Mouse (Mus musculus) intestine, postnatal 0 days (tissue): ENCODE data around the gene Tnrc6c. TPM values are rescaled to one million over a fixed set of nuclear protein-coding genes. Genes with fewer than 3 reads are reported as not detected.
A peak's percentile ranks its signal among the peaks of the same experiment; 100 is the strongest.
"Not testable (repeated sequence)": the region's sequence is repeated elsewhere in the genome, so short reads cannot be mapped to it uniquely, and the experiment has no call there.

Experiments
- ATAC-seq: fragments of 200-750 bp; cut with Nextera tagmentation; 2 replicates; pipeline ENCODE4 v1.8.0; 2017; ENCODE audit warnings: mild to moderate bottlenecking, moderate TSS enrichment, moderate library complexity
- H3K27ac ChIP-seq: fragments of 300-500 bp; sonication (generic); 2 replicates; pipeline ENCODE4 v1.5.1; 2014; ENCODE audit warnings: mild to moderate bottlenecking, low read depth, low read length, moderate library complexity
- H3K27me3 ChIP-seq: fragments of 300-500 bp; sonication (generic); replicated peaks from 2 replicates; pipeline ENCODE4 v1.6.1; 2014; ENCODE audit warnings: low read length, mixed read lengths; ENCODE audit not compliant: control insufficient read depth, insufficient read depth
- H3K36me3 ChIP-seq: fragments of 300-500 bp; sonication (generic); 2 replicates; pipeline ENCODE4 v1.6.1; 2014; ENCODE audit warnings: mild to moderate bottlenecking, moderate library complexity; ENCODE audit not compliant: control insufficient read depth, insufficient read depth
- H3K4me1 ChIP-seq: fragments of 300-500 bp; sonication (generic); replicated peaks from 2 replicates; pipeline ENCODE4 v1.6.1; 2014; ENCODE audit warnings: antibody characterized with exemption, low read length, mixed read lengths; ENCODE audit not compliant: control insufficient read depth, insufficient read depth
- H3K4me2 ChIP-seq: fragments of 300-500 bp; sonication (generic); replicated peaks from 2 replicates; pipeline ENCODE4 v1.6.1; 2014; ENCODE audit warnings: low read depth, mild to moderate bottlenecking, moderate library complexity
- H3K4me3 ChIP-seq: fragments of 300-500 bp; sonication (generic); 2 replicates; pipeline ENCODE4 v1.5.1; 2014; ENCODE audit warnings: low read depth, low read length
- H3K9ac ChIP-seq: fragments of 300-500 bp; sonication (generic); 2 replicates; pipeline ENCODE4 v1.6.1; 2014; ENCODE audit warnings: mild to moderate bottlenecking, low read depth, low read length
- H3K9me3 ChIP-seq: fragments of 300-500 bp; sonication (generic); 2 replicates; pipeline ENCODE4 v1.6.1; 2016; ENCODE audit warnings: mixed run types; ENCODE audit not compliant: control insufficient read depth
- CTCF ChIP-seq: sonication (generic); IDR thresholded peaks from 2 replicates; pipeline ENCODE4 v1.5.1; 2016; ENCODE audit warnings: low read depth, mild to moderate bottlenecking, control low read depth, antibody characterized with exemption, moderate library complexity
- WGBS: fragments of 180-500 bp; shearing (Covaris S2); extraction: QIAGEN DNeasy Blood & Tissue Kit; methylation state at CpG from one replicate; pipeline ENCODE4 v1.1.7; 2014; 5-methylcytosine and 5-hydroxymethylcytosine counted together
- polyA plus RNA-seq: library from polyadenylated mRNA; unstranded; fragments of >200 nt; fragmentation: Nextera tagmentation; extraction: Ambion mirVana; gene quantifications from 2 replicates; pipeline ENCODE4 v1.2.1, GENCODE M21; 2015

Gene Tnrc6c
- polyA plus RNA-seq, 1 experiment from 2014 or later = 6.1 TPM

DNA sequence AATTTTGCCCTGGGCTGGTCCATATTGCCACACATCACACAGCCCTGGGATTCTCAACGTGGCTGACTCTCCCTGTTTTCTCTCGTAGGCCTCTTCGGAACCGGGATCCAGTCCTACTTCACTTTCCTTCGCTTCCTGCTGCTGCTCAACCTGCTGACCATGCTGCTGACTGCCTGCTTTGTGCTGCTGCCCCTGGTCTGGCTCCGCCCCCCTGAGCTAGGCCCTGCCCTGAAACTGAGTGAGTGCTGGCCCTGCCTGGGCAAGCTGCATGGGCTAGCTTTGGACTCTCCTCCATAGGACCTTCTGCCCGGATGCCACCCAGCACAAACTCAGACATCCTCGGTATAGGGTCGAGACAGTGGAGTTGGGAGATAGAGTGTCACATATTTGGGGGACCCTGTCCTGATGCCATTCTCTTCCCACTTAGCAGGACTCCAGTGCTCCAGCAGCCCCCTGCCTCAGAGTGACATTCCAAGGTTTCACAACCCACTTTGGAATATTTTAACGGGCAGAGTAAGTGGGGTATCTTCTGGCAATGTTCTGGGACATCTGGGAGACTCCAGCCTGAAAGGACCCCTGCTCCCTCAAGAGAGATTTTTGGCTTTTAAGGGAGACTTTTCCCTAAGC, 129.7 kb downstream of the Tnrc6c start:
- Histone ChIP-seq H3K4me1 (peaks cover 14% of the 10 kb centered on the region; the same call in 1 of the 2 replicates), H3K36me3 (no peaks in the 10 kb centered on the region), H3K4me2 (peak overlapping the region; percentile 95), H3K27ac (no peak overlapping the region), H3K9ac (no peak overlapping the region), H3K27me3 (no peaks in the 10 kb centered on the region), H3K9me3 (no peaks in the 10 kb centered on the region), H3K4me3 (0 out of 2 replicates have a peak overlapping the region, but pooled peaks have one; percentile 17)
- TF ChIP-seq CTCF = no peak
- 48% methylated on average over 10 of the region's 10 CpGs for WGBS
- no peak for ATAC-seq

DNA sequence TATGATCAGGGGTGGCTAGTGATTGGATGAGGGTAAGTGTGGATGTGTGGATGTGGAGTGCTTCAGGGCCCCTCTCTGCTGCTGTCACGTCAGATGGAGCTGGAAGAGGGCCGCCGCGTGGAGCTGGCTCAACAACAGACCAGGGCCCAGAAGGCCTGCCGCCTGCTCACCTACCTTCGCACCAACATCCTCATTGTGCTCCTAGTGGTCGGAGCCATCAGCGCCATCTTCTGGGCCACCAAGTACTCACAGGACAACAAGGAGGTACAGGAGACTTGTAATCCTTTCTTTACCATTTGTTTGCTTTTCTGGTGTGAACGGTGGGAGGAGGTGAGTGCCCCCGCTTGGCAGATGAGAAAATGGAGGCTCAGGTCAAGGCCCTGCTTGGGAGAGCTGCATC, 132.2 kb downstream of the Tnrc6c start:
- Histone ChIP-seq H3K4me1 (peaks cover 13% of the 10 kb centered on the region; the same call in 1 of the 2 replicates), H3K27ac (no peak overlapping the region), H3K9ac (no peak overlapping the region), H3K4me2 (no peak overlapping the region), H3K9me3 (no peaks in the 10 kb centered on the region), H3K4me3 (no peak overlapping the region), H3K27me3 (no peaks in the 10 kb centered on the region), H3K36me3 (no peaks in the 10 kb centered on the region)
- ATAC-seq = no peak
- peak; percentile 87 for TF ChIP-seq CTCF
- WGBS = 10% methylated on average over 10 of the region's 10 CpGs

DNA sequence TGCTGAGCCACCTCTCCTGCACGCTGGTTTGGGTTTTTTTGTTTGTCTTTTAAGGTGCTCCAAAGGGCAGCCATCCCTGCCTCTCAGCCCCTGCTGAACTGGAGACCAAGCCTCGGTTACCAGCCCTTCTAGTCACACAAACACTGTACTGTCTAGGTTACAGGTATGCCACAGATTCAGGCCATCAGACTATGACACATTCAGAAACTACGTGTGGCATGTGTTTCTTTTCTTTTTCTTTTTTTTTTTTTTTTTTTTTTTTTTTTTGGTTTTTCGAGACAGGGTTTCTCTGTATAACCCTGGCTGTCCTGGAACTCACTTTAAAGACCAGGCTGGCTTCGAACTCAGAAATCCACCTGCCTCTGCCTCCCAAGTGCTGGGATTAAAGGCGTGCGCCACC, 134.4 kb downstream of the Tnrc6c start:
- H3K9ac ChIP-seq, H3K27me3 ChIP-seq, H3K36me3 ChIP-seq, H3K9me3 ChIP-seq, ATAC-seq, H3K27ac ChIP-seq, H3K4me1 ChIP-seq, H3K4me3 ChIP-seq, H3K4me2 ChIP-seq: not testable (repeated sequence)
- 82% methylated on average over 7 of the region's 7 CpGs for WGBS

DNA sequence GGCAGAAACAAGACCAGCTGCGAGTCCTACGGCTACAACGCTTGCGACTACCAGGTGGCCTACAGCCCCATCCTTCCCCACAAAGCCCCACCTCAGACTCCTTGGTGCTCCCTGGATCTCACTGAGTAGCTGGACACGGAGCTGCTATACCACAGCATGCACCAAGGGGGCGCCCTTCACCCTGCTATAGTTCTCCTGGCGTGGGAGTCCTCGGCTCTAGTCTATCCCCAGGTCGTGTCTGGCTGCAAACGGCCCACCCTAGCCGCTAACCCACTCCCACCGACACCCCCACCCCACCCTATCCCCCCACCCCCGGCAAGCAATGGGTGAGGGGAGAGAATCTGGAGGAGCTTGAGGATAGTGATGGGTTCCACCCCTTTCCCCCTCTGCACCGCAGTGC, 136.2 kb downstream of the Tnrc6c start:
- H3K27me3 ChIP-seq = no peaks in the 10 kb centered on the region
- peak overlapping the region; percentile 65 for H3K4me2 ChIP-seq
- ATAC-seq = peak; percentile 69
- no peaks in the 10 kb centered on the region for H3K9me3 ChIP-seq
- TF ChIP-seq CTCF = peak; percentile 91
- H3K4me3 ChIP-seq = peak overlapping the region; percentile 34
- H3K9ac ChIP-seq = no peak overlapping the region
- 0 out of 2 replicates have a peak, but pooled peaks cover 3% of the 10 kb centered on the region for H3K4me1 ChIP-seq
- H3K36me3 ChIP-seq = no peaks in the 10 kb centered on the region
- under 1% methylated on average over 14 of the region's 14 CpGs for WGBS
- peak overlapping the region; percentile 85 for H3K27ac ChIP-seq

DNA sequence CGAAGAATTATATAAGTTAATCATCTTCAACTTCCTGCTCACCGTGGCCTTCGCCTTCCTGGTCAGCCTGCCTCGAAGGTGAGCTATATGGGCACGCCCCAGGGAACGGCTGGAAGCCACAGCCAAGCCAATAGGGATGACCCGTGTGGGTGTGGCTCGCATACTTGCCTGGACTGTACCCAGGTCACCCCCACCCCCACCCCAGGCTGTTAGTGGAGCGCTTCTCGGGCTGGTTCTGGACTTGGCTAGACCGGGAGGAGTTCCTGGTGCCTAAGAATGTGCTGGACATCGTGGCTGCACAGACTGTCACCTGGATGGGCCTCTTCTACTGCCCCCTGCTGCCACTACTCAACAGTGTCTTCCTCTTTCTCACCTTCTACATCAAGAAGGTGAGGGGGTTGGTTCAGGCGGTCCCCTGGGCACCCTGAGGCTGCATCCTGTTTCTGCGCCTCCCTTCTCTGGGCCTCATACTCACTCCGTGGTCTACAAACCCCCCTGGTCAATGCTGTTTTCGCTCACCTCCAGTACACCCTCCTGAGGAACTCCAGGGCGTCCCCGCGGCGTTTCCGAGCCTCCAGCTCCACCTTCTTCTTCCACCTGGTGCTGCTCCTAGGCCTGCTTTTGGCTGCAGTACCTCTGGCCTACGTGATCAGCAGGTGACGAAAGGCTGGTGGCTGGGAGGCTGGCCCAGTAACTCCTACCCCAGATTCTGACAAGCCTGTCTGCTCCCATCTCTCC, 136.8 kb downstream of the Tnrc6c start:
- H3K4me3 ChIP-seq = peak overlapping the region; percentile 34
- H3K4me1 ChIP-seq = 0 out of 2 replicates have a peak, but pooled peaks cover 3% of the 10 kb centered on the region
- no peaks in the 10 kb centered on the region for H3K9me3 ChIP-seq
- H3K27ac ChIP-seq = peak overlapping the region; percentile 85
- TF ChIP-seq CTCF = peak; percentile 64
- H3K9ac ChIP-seq = peak overlapping the region; percentile 50
- H3K4me2 ChIP-seq = peak overlapping the region; percentile 65
- peak; percentile 95 for ATAC-seq
- no peaks in the 10 kb centered on the region for H3K27me3 ChIP-seq
- H3K36me3 ChIP-seq = no peaks in the 10 kb centered on the region
- WGBS = 30% methylated on average over 23 of the region's 23 CpGs

DNA sequence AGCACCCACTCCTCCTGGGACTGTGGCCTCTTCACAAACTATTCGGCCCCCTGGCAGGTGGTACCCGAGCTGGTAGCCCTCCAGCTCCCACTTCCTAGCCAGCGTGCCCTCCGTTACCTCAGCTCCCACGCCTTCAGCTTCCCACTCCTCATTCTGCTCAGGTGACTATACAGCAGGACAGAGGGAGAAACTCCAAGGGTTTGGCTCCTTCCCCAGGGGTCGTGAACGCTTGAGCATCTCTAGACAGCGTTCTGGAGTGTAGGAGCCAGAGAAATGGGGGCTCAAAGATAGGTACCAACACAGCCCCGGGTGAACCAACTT, 137.3 kb downstream of the Tnrc6c start:
- Histone ChIP-seq H3K27ac (peak overlapping the region; percentile 85), H3K9ac (peak overlapping the region; percentile 50; the same call in 1 of the 2 replicates), H3K27me3 (no peaks in the 10 kb centered on the region), H3K4me2 (peak overlapping the region; percentile 65), H3K36me3 (no peaks in the 10 kb centered on the region), H3K9me3 (no peaks in the 10 kb centered on the region), H3K4me1 (0 out of 2 replicates have a peak, but pooled peaks cover 3% of the 10 kb centered on the region), H3K4me3 (peak overlapping the region; percentile 34)
- WGBS = 83% methylated on average over 9 of the region's 9 CpGs
- no peak for TF ChIP-seq CTCF
- no peak for ATAC-seq
